Mouse (Mus musculus): ENCODE measurements around the gene Cacna1e. TPM values are rescaled to one million over a fixed set of nuclear protein-coding genes. Genes with fewer than 3 reads are reported as not detected.

Gene Cacna1e
- total and polyA plus RNA-seq, 2 experiments, result 0.09 TPM

GRCm38 (mm10) chr1:154788069-154788468 is 96.2 kb downstream of the Cacna1e start:
- Histone ChIP-seq H3K9ac (ENCODE audit: low read depth, low read length) (no peak overlapping the region), H3K36me3 (ENCODE audit: control insufficient read depth, insufficient read depth, low read length) (no peaks in the 10 kb centered on the region), H3K79me2 (ENCODE audit: control insufficient read depth, insufficient read depth, low read length) (no peaks in the 10 kb centered on the region), H3K4me1 (ENCODE audit: control insufficient read depth, insufficient read depth, low read length) (peaks cover 3% of the 10 kb centered on the region; the same call in 1 of the 2 replicates), H3K27ac (replicated peaks; ENCODE audit: insufficient read depth, low read depth, low read length) (no peak overlapping the region), H3K27me3 (ENCODE audit: control insufficient read depth, insufficient read depth, low read length) (no peaks in the 10 kb centered on the region), H3K4me3 (ENCODE audit: insufficient read depth, low read depth, low read length) (no peak overlapping the region)
- DNase-seq (ENCODE audit: extremely low read depth, low read depth, low spot score), result peak; percentile 9
- WGBS, result 14% methylated on average over 5 of the region's 5 CpGs
- TF ChIP-seq POLR2A (IDR thresholded peaks at IDR 0.05; ENCODE audit: extremely low read depth, insufficient read depth, low read length), result no peak
- TF ChIP-seq CTCF (IDR thresholded peaks at IDR 0.05; ENCODE audit: low read depth, low read length), result peak; percentile 87

DNA sequence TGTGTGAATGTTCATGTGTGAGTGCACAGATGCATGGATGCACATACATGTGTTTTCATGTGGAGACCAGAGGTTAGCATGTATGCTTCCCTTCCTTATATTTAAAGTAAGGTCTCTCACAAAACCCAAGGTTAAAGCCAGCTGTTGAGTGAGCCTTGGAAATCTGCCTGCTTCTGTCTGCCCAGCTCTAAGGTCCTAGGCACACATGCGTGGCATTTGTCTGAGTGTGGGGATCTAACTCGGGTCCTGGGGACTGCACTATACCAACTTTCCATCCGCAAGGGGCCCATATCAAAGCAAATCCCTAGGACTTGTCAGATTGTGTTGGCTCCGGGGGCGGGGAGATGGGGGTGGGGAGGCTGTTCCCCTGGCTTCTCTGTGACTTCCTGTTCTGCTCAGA is 96.9 kb downstream of the Cacna1e start:
- Histone ChIP-seq H3K4me3 (ENCODE audit: insufficient read depth, low read depth, low read length) (no peak overlapping the region), H3K27me3 (ENCODE audit: control insufficient read depth, insufficient read depth, low read length) (no peaks in the 10 kb centered on the region), H3K4me1 (ENCODE audit: control insufficient read depth, insufficient read depth, low read length) (peaks cover 3% of the 10 kb centered on the region; the same call in 1 of the 2 replicates), H3K79me2 (ENCODE audit: control insufficient read depth, insufficient read depth, low read length) (no peaks in the 10 kb centered on the region), H3K9ac (ENCODE audit: low read depth, low read length) (no peak overlapping the region), H3K36me3 (ENCODE audit: control insufficient read depth, insufficient read depth, low read length) (no peaks in the 10 kb centered on the region), H3K27ac (replicated peaks; ENCODE audit: insufficient read depth, low read depth, low read length) (no peak overlapping the region)
- 57% methylated on average over 5 of the region's 5 CpGs for WGBS
- no peak for DNase-seq (ENCODE audit: extremely low read depth, low read depth, low spot score)
- TF ChIP-seq POLR2A (IDR thresholded peaks at IDR 0.05; ENCODE audit: extremely low read depth, insufficient read depth, low read length), result no peak
- TF ChIP-seq CTCF (IDR thresholded peaks at IDR 0.05; ENCODE audit: low read depth, low read length), result no peak

- Histone ChIP-seq H3K79me2 (ENCODE audit: control insufficient read depth, insufficient read depth, low read length) (no peaks in the 10 kb centered on the region), H3K4me3 (ENCODE audit: insufficient read depth, low read depth, low read length) (peak overlapping the region; percentile 16), H3K9ac (ENCODE audit: low read depth, low read length) (no peak overlapping the region; the same call in 1 of the 2 replicates), H3K4me1 (ENCODE audit: control insufficient read depth, insufficient read depth, low read length) (peaks cover 1% of the 10 kb centered on the region; the same call in 1 of the 2 replicates), H3K27me3 (ENCODE audit: control insufficient read depth, insufficient read depth, low read length) (no peaks in the 10 kb centered on the region), H3K27ac (replicated peaks; ENCODE audit: insufficient read depth, low read depth, low read length) (no peak overlapping the region), H3K36me3 (ENCODE audit: control insufficient read depth, insufficient read depth, low read length) (no peaks in the 10 kb centered on the region)
- TF ChIP-seq CTCF (IDR thresholded peaks at IDR 0.05; ENCODE audit: low read depth, low read length), result peak; percentile 82
- TF ChIP-seq POLR2A (IDR thresholded peaks at IDR 0.05; ENCODE audit: extremely low read depth, insufficient read depth, low read length), result no peak
- 12% methylated on average over 4 of the region's 4 CpGs for WGBS
- DNase-seq (ENCODE audit: extremely low read depth, low read depth, low spot score), result peak; percentile 68
Measured at GRCm38 (mm10) chr1:154786243-154786669, 98.0 kb downstream of the Cacna1e start.

DNA sequence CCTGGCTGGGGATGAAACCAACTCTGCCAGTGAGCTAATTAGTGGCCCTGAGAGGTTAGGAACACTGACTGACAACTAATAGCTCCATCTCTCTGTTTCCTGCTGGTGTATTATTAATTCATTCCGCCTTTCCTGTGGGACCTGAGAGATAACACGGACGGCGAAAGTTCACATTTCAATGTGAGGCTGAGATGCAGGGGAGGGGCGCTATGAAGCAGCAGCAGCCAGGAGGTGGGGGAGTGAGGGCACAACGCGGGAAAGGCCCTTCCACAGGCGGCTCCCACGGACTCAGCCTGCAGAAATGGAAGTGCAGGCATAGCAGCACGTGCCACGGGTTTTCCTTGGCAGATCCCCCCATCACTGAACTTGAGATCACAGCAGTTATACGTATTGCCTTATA is 99.4 kb downstream of the Cacna1e start:
- Histone ChIP-seq H3K79me2 (ENCODE audit: control insufficient read depth, insufficient read depth, low read length) (no peaks in the 10 kb centered on the region), H3K9ac (ENCODE audit: low read depth, low read length) (no peak overlapping the region), H3K27me3 (ENCODE audit: control insufficient read depth, insufficient read depth, low read length) (no peaks in the 10 kb centered on the region), H3K4me3 (ENCODE audit: insufficient read depth, low read depth, low read length) (no peak overlapping the region), H3K27ac (replicated peaks; ENCODE audit: insufficient read depth, low read depth, low read length) (no peak overlapping the region), H3K36me3 (ENCODE audit: control insufficient read depth, insufficient read depth, low read length) (no peaks in the 10 kb centered on the region), H3K4me1 (ENCODE audit: control insufficient read depth, insufficient read depth, low read length) (peaks cover 1% of the 10 kb centered on the region; the same call in 1 of the 2 replicates)
- no peak for TF ChIP-seq POLR2A (IDR thresholded peaks at IDR 0.05; ENCODE audit: extremely low read depth, insufficient read depth, low read length)
- TF ChIP-seq CTCF (IDR thresholded peaks at IDR 0.05; ENCODE audit: low read depth, low read length), result no peak
- 35% methylated on average over 12 of the region's 12 CpGs for WGBS
- DNase-seq (ENCODE audit: extremely low read depth, low read depth, low spot score), result no peak

- 23% methylated on average over 1 of the region's 1 CpGs for WGBS
- peak; percentile 7 for DNase-seq (ENCODE audit: extremely low read depth, low read depth, low spot score)
- TF ChIP-seq POLR2A (IDR thresholded peaks at IDR 0.05; ENCODE audit: extremely low read depth, insufficient read depth, low read length), result no peak
- TF ChIP-seq CTCF (IDR thresholded peaks at IDR 0.05; ENCODE audit: low read depth, low read length), result no peak
- no peak overlapping the region for H3K4me3 ChIP-seq (ENCODE audit: insufficient read depth, low read depth, low read length)
- H3K27ac ChIP-seq (replicated peaks; ENCODE audit: insufficient read depth, low read depth, low read length), result no peak overlapping the region
- H3K27me3 ChIP-seq (ENCODE audit: control insufficient read depth, insufficient read depth, low read length), result no peaks in the 10 kb centered on the region
- H3K9ac ChIP-seq (ENCODE audit: low read depth, low read length), result no peak overlapping the region
- peaks cover 1% of the 10 kb centered on the region; the same call in 1 of the 2 replicates for H3K4me1 ChIP-seq (ENCODE audit: control insufficient read depth, insufficient read depth, low read length)
- H3K36me3 ChIP-seq (ENCODE audit: control insufficient read depth, insufficient read depth, low read length), result no peaks in the 10 kb centered on the region
- no peaks in the 10 kb centered on the region for H3K79me2 ChIP-seq (ENCODE audit: control insufficient read depth, insufficient read depth, low read length)
Measured at GRCm38 (mm10) chr1:154783521-154783920, 100.8 kb downstream of the Cacna1e start.

- Histone ChIP-seq H3K4me3 (ENCODE audit: insufficient read depth, low read depth, low read length) (no peak overlapping the region), H3K27me3 (ENCODE audit: control insufficient read depth, insufficient read depth, low read length) (no peaks in the 10 kb centered on the region), H3K79me2 (ENCODE audit: control insufficient read depth, insufficient read depth, low read length) (no peaks in the 10 kb centered on the region), H3K27ac (replicated peaks; ENCODE audit: insufficient read depth, low read depth, low read length) (no peak overlapping the region), H3K9ac (ENCODE audit: low read depth, low read length) (no peak overlapping the region), H3K4me1 (ENCODE audit: control insufficient read depth, insufficient read depth, low read length) (no peaks in the 10 kb centered on the region), H3K36me3 (ENCODE audit: control insufficient read depth, insufficient read depth, low read length) (no peaks in the 10 kb centered on the region)
- DNase-seq (ENCODE audit: extremely low read depth, low read depth, low spot score), result no peak
- 78% methylated on average over 11 of the region's 11 CpGs for WGBS
- TF ChIP-seq CTCF (IDR thresholded peaks at IDR 0.05; ENCODE audit: low read depth, low read length) (no peak), POLR2A (IDR thresholded peaks at IDR 0.05; ENCODE audit: extremely low read depth, insufficient read depth, low read length) (no peak)
Measured at GRCm38 (mm10) chr1:154779908-154780514, 104.3 kb downstream of the Cacna1e start.
